Mouse (Mus musculus): ENCODE results near the gene Gja3. TPM values are rescaled to one million over a fixed set of nuclear protein-coding genes. Genes with fewer than 3 reads are reported as not detected.

Gja3 gene
- total RNA-seq (2021), result under 1 TPM; 0.78 to 0.79 TPM
- long read RNA-seq, experiment 1, partial matches to known transcripts, result 1 of 3 reads
- long read RNA-seq, experiment 1, other reads (novel, unspliced or antisense), result 0 of 3 reads
- long read RNA-seq, experiment 2, result 0 reads

DNA sequence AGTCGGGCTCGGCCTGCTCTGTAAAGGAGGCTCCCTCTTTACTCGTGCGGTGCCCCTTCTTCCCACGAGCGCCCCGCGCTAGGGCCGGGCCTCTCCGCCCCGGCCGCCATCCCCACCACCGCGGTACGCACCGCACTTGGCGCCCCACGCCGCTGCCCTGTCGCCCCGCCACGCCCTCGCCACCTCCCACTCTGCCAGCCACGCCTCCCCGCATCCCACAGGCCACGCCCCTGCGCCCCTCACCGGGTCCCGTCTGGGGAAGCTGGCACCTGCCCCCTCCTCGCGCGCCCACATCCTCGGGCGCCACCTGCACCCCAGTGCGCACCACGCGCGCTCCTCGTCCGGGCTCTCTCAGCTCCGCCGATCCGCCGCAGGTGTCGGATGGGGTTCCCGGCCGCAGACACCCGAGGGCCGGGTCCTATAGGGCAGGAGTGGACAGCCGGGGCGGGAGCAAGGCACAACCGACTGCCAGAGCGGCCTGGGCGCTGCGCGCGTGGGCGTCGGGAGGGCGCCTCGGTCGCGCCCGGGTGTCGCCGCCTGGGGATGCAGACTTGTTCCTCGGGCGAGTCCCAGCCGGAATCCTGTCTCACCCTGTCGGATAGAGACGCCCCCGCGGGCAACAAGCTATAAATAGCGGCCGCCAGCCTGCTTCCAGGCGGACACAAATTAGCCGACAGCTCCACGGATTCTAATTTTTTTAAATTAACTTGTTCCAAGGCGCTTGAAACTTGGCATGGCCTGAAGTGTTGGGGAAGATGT is at the start of gene Gja3:
Gene Gja3 (minus strand): TSS at position 538 of the 759 bp plus-strand sequence.
- DNase-seq (ENCODE audit: low spot score in 2 of 2), result peak; percentile 5 to 7

DNA sequence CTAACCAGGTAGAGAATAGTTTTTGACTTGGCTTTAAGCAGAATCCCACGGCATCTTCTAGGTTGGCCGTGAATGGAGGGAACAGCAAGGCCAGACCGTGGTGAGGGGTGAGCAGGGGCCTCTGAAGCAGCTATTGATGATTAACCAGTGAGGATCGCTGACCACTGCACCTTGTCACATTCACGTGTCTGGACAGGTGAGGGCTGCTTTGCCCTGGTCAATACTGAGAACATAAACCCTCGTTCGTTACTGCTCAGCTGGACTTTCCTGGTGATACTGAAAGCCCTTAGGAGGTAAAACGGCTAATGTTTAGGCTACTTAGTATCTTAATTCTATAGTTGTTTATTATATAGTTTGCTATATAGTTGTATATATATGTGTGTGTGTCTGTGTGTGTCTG is 49.2 kb upstream of the Gja3 start:
- DNase-seq (ENCODE audit: low spot score in 2 of 2), result no peak

- DNase-seq (ENCODE audit: low spot score in 2 of 2), result no peak
These were observed 47.8 kb upstream of the Gja3 start for GRCm38 (mm10) chr14:57105721-57106120.

DNA sequence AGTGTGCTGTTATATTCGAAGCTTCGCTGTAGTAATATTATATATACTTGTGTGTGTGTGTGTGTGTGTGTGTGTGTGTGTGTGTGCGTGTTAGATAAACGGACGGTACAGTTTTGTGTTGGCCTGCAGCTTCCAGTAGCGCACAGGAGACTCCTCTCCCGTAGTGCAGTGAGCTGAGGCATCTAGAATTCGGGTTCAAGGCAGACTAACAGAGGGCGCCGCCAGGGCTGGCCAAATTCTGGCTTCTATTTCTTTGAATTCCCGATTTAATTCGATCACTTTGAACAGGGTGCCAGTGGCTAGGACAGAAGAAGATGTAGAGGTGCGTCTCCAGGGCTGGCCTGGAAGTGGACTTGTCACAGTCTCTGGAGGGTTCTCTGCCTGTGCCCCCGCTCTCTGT is 47.2 kb upstream of the Gja3 start:
- DNase-seq (ENCODE audit: low spot score in 2 of 2), result no peak

DNA sequence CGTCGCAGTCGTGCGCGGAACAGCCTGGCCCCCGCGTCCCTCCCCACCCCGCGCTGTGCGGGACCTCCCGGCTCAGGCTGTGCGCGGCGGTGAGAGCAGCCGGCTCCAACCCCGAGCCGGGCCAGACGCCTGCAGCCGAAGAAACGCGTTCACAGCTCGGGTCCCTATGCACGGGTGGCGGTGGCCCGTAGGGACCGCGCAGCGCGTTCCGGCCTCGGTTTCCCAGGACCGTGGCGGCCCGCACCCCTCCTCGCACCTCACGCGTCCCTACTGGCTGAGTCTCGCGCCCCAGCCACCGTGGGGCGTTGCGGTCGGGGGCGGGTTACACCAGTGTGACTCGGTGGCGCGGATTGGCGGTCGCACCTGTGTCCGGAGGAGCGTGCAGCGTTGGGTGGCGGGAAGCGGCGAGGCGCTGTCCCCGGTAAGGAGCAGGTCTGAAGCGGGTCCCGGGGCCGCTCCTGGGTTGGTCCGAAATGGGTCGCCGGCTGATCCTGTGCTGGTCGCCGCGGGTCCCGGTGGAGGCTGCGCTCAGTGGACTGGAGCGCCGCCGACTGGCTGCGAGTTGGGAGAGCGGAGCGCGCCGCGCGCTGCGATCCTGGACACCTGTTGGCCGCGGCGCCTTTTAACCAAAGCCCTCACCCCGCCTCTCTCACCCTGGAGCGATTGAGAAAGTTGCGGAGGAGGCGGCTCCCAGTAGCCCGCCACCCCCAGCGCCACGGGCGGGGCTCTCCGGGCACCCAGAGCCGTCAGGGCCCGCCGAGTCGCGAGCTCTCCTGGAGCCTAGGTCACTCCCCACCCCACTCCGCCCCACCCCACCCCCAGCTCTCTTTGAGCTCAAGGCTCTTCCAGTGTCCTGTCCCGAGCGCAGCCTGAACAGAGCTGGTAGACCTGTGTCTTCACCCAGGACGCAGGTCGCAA is 46.5 kb upstream of the Gja3 start, which contains the start of gene Gjb2:
Gene Gjb2 (minus strand): TSS at position 597 of the 918 bp plus-strand sequence.
- DNase-seq (ENCODE audit: low spot score in 2 of 2), result peak in 1 of 2 experiments; percentile 11

DNA sequence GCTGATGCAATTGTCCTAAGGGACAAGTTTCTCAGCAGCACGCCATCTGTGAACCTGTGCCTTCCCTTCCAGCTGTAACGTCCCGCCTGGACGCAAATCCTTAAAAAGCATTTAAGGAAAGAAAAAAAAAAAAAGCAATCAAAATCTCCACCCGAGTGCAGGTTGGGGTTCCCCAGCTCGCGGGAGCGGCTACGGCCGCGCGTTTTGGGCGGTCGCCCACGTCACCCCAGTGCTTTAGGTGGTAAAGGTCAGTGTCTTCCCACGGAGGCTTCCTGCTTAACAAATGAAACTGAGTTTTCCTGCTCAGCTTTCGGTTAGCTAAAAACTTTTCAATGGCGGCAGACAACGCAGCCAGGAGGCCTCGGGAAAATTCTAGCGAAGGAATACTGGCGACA is 45.8 kb upstream of the Gja3 start:
- no peak for DNase-seq (ENCODE audit: low spot score in 2 of 2)

- DNase-seq (ENCODE audit: low spot score in 2 of 2), result no peak
These were observed 45.2 kb upstream of the Gja3 start for GRCm38 (mm10) chr14:57103121-57103520.

DNA sequence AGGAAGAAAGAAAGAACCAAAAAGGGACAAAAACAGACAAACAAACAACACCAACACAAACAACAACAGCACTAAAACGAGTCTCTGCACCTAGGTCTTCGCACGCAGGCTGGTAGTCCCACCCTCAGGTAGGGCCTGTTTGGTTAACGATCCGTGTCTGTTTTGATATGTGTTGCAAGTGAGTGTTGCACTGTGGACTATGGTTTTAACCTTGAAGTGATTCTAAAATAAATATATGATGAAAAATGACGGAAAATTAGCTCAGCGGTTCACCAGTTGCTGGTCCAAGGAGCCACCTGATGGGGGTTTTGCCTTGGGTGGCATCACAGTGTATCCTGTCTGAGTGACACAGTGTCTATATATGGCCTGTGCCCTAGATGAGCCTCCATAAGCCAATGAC is 43.7 kb upstream of the Gja3 start:
- DNase-seq (ENCODE audit: low spot score in 2 of 2), result no peak

DNA sequence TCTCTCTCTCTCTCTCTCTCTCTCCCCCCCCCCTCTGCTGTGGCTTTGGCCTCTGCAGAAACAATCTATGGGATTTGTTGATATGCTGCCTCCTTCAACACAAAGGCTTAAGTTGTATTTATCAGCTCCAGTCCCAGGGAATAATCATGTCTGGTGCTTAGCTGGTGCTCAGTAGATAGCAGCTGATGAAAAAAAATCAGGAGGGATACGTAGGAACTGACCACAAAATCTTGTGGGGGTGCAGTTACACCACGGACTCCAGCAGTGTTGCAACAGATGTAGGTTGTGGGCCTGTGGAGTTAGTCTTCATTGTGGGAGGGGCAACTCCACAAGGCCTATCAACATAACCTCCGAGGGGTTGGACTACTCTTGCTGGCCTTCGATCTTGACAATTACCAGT is 38.0 kb upstream of the Gja3 start:
- no peak for DNase-seq (ENCODE audit: low spot score in 2 of 2)

GRCm38 (mm10) chr14:57093029-57093428 is 35.1 kb upstream of the Gja3 start:
- DNase-seq (ENCODE audit: low spot score in 2 of 2), result peak; percentile 32 to 62

GRCm38 (mm10) chr14:57090001-57090400 is 32.1 kb upstream of the Gja3 start:
- no peak for DNase-seq (ENCODE audit: low spot score in 2 of 2)

DNA sequence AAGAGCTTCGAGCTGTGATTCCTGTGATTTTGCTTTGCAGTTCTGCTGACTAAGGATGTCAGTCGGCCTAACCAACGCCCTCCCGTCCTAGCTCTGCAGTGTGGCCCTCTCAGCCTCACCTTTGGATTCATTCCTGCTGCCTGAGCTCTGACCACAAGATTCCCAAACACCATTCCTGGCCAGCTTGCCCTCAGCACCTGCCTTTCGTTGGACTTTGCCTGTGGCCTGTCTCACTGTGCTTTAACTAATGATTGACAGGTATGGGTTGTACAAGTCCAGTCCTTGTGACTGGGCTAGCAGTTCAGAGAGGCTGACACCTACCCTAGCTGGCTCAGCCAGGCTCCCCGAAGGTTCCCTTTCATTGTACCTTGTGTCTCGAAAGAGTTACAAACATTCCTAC is 31.2 kb upstream of the Gja3 start:
- no peak for DNase-seq (ENCODE audit: low spot score in 2 of 2)

DNA sequence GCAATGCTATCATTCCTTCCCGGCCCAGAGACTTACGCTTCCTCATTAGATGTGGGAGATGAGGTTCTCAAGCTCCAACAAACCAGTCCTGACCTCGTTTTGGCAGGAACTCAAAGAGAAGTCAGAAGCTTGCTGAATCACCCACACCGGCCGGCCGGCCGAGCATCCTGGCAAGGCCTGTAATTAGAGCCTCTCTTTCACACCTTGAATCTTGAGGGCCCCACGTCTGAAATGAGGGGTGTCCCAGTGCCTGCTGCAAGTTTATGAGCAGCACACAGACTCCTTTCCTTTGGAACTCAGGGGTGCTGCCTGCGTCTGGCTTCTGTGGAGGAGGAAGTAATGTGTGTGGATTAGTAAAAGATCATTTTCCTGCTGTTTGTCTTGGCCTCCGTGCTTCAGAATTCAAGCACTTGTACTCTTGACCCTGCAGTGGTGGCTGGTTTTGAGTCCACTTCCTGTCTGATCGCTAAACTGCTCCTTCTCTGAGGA is 26.3 kb upstream of the Gja3 start:
- no peak for DNase-seq (ENCODE audit: low spot score in 2 of 2)

GRCm38 (mm10) chr14:57082863-57083262 is 25.0 kb upstream of the Gja3 start:
- DNase-seq (ENCODE audit: low spot score in 2 of 2), result no peak

- DNase-seq (ENCODE audit: low spot score in 2 of 2), result no peak
These were observed 17.6 kb upstream of the Gja3 start for GRCm38 (mm10) chr14:57075537-57075936.

DNA sequence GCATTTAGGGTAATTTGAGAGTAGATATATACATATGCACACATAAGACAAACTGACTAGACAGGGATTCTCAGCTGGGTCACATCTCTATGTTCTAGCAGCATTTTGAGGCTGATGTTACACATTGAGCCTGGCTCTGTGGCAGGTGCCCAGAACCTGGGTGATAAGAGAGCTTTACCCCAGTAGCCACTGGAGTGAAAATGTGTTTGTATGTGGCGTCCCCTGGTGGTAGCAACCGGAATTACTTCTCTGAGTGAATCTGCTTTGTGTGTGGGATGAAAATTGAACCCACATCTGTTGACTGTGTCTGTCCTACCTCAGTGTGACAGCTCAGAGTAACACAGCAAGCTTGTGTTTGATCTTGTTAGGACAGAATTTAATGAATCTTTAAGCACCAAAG is 12.0 kb upstream of the Gja3 start:
- peak in 1 of 2 experiments; percentile 19 for DNase-seq (ENCODE audit: low spot score in 2 of 2)

GRCm38 (mm10) chr14:57066053-57066452 is 8.2 kb upstream of the Gja3 start:
- DNase-seq (ENCODE audit: low spot score in 2 of 2), result no peak

- DNase-seq (ENCODE audit: low spot score in 2 of 2), result peak; percentile 71 to 79
These were observed 2.2 kb upstream of the Gja3 start for GRCm38 (mm10) chr14:57060052-57060451.

DNA sequence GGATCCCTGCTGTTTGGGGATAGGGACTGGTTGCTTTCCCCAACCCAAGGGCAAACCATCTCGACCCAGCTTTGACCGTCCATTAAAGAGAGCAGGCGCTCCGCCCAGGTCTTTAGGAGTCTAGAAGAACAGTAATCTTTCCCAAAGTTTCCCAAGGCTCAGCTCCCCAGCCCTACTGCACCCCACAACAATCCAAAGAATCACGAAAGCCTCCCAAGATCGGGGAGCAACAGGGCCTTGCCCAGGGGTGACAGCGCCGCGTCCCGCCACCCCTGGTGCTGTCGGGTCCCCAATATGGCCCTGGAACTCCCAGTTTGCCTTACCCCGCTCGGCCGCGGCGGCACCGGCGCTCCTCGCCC is 717 bp downstream of the Gja3 start:
- DNase-seq (ENCODE audit: low spot score in 2 of 2), result no peak

DNA sequence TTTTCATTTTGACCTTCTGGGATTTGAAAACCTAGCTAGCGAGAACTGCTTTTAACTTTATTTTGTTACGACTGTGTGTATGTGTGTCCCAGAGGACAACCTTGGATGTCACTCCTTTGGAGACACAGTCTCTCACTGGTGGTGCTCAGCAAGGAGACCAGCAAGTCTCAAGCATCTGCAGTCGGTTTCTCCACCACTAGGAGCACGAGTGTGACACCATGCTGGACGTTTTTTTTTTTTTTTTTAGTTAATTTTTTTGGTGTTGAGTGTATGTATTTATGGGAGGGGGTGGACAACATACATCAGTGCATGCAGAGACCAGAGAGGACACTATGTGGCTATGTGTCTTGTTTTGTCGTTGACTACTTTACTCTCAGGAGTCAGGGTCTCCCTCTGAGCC is 5.2 kb downstream of the Gja3 start:
- no peak for DNase-seq (ENCODE audit: low spot score in 2 of 2)

DNA sequence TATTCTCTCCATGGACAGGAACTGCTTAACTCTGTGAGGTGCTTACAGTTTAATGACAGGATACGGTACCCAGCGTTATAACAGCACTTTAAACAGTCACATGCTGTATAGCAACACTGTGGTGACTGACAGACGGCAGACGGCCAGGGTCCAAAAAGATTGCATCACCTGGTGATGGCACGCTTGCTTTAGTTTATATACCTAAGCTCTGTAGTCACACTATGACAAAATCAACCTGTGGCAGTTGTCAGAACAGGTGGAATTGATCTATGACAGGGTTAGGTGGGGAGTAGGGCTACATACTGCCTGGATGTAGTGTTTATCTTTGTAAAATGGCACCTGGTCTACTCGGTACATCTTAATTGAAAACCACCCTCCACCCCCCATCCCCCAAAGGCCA is 14.0 kb downstream of the Gja3 start:
- DNase-seq (ENCODE audit: low spot score in 2 of 2), result no peak

DNA sequence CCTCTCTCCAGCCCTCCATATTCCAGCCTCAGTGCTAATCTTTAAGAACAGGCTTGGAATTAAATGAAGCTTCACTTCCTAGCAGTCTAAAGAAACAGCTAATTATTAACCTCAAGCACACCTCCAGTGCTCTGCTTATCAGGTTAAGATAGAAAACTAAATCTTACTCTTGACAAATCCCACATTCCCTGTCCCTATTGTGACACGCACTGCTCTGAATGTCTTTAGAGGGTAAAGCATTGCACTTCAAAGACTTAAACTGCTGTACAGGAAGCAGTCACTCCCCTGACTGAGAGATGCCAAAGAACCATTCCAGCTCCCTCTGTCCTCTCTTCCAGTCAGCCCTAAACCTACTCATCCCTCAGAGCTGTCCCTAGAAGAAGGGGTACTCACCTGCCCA is 16.5 kb downstream of the Gja3 start:
- no peak for DNase-seq (ENCODE audit: low spot score in 2 of 2)

Measured in layer of hippocampus, postnatal 14 days (tissue).